Mouse (Mus musculus) cortical plate, adult 2 months (tissue): ENCODE data around the gene Zbtb20.

Experiments used
- CTCF ChIP-seq: fragments of 200-500 bp; IDR thresholded peaks from 2 replicates; pipeline ENCODE4 v1.5.1; 2011; ENCODE audit warnings: mild to moderate bottlenecking, control low read depth, low read length; ENCODE audit not compliant: insufficient read depth; ENCODE audit errors: extremely low read depth
- POLR2A ChIP-seq: fragments of 200-500 bp; IDR thresholded peaks from 2 replicates; pipeline ENCODE4 v1.6.1; 2011; ENCODE audit warnings: mild to moderate bottlenecking, low read length, control low read depth; ENCODE audit not compliant: insufficient read depth; ENCODE audit errors: extremely low read depth

GRCm38 (mm10) chr16:43619277-43619676, 743.6 kb downstream of the Zbtb20 start:
- no peak for TF ChIP-seq CTCF
- no peak for TF ChIP-seq POLR2A
